Mouse (Mus musculus) neural tube, embryonic 15.5 days (tissue): ENCODE measurements around the gene Sco2. TPM values are rescaled to one million over a fixed set of nuclear protein-coding genes. Genes with fewer than 3 reads are reported as not detected.

Source experiments
- ATAC-seq: fragments of 200-750 bp; cut with Nextera tagmentation; 2 replicates; pipeline ENCODE4 v1.8.0; 2017; ENCODE audit warnings: mild to moderate bottlenecking, moderate TSS enrichment, moderate library complexity; ENCODE audit not compliant: low FRiP score
- H3K27ac ChIP-seq: fragments of 300-500 bp; sonication (generic); replicated peaks from 2 replicates; pipeline ENCODE4 v1.5.1; 2015; ENCODE audit warnings: mild to moderate bottlenecking, inconsistent platforms
- H3K27me3 ChIP-seq: fragments of 300-500 bp; sonication (generic); replicated peaks from 2 replicates; pipeline ENCODE4 v1.6.1; 2015; ENCODE audit warnings: inconsistent platforms
- H3K36me3 ChIP-seq: fragments of 300-500 bp; sonication (generic); 2 replicates; pipeline ENCODE4 v1.6.1; 2015; ENCODE audit warnings: inconsistent platforms
- H3K4me1 ChIP-seq: fragments of 300-500 bp; sonication (generic); 2 replicates; pipeline ENCODE4 v1.6.1; 2015; ENCODE audit warnings: inconsistent platforms
- H3K4me2 ChIP-seq: fragments of 300-500 bp; sonication (generic); 2 replicates; pipeline ENCODE4 v1.6.1; 2015; ENCODE audit warnings: inconsistent platforms, mild to moderate bottlenecking, moderate library complexity
- H3K4me3 ChIP-seq: fragments of 300-500 bp; sonication (generic); replicated peaks from 2 replicates; pipeline ENCODE4 v1.5.1; 2015; ENCODE audit warnings: mild to moderate bottlenecking, inconsistent platforms
- H3K9ac ChIP-seq: fragments of 300-500 bp; sonication (generic); replicated peaks from 2 replicates; pipeline ENCODE4 v1.6.1; 2015; ENCODE audit warnings: mild to moderate bottlenecking, inconsistent platforms
- H3K9me3 ChIP-seq: fragments of 300-500 bp; sonication (generic); replicated peaks from 2 replicates; pipeline ENCODE4 v1.6.1; 2016; ENCODE audit warnings: inconsistent platforms
- WGBS: fragments of 180-500 bp; shearing (Covaris S2); methylation state at CpG from one replicate; pipeline ENCODE4 v1.1.7; 2015; ENCODE audit warnings: mixed read lengths; 5-methylcytosine and 5-hydroxymethylcytosine counted together
- polyA plus RNA-seq: library from polyadenylated mRNA; unstranded; fragments of >200 nt; fragmentation: Nextera tagmentation; extraction: Ambion mirVana; gene quantifications from 2 replicates; pipeline ENCODE4 v1.2.1, GENCODE M21; 2015

Gene Sco2
- polyA plus RNA-seq, result 15.6 and 17.9 TPM in 2 replicates

GRCm38 (mm10) chr15:89373762-89374248, at the start of gene Sco2:
Gene Sco2, minus strand, starts transcription at chr15:89373846.
- H3K4me3 ChIP-seq, result peak within 1 kb of the TSS; percentile 80
- H3K4me1 ChIP-seq, result peaks cover 29% of the 10 kb centered on the region
- peak within 1 kb of the TSS; percentile 96 for H3K27ac ChIP-seq
- peak within 1 kb of the TSS; percentile 92 for H3K9ac ChIP-seq
- H3K4me2 ChIP-seq, result peak within 1 kb of the TSS; percentile 75
- peaks cover 30% of the 10 kb centered on the region for H3K27me3 ChIP-seq
- WGBS, result under 1% methylated on average over 42 of the region's 42 CpGs
- H3K9me3 ChIP-seq, result no peaks in the 10 kb centered on the region
- H3K36me3 ChIP-seq, result peaks cover 39% of the 10 kb centered on the region
- peak; percentile 88 for ATAC-seq

- ATAC-seq, result no peak
- H3K9ac ChIP-seq, result no peak overlapping the region
Measured at GRCm38 (mm10) chr15:89421938-89422337, 48.3 kb upstream of the Sco2 start.

GRCm38 (mm10) chr15:89415282-89415681, 41.6 kb upstream of the Sco2 start:
- H3K4me3 ChIP-seq, result no peak overlapping the region
- no peaks in the 10 kb centered on the region for H3K27me3 ChIP-seq
- WGBS, result 90% methylated on average over 8 of the region's 8 CpGs
- H3K9ac ChIP-seq, result no peak overlapping the region
- H3K9me3 ChIP-seq, result no peaks in the 10 kb centered on the region
- H3K36me3 ChIP-seq, result peaks cover 30% of the 10 kb centered on the region
- no peak overlapping the region for H3K27ac ChIP-seq
- H3K4me1 ChIP-seq, result no peaks in the 10 kb centered on the region
- H3K4me2 ChIP-seq, result no peak overlapping the region
- ATAC-seq, result no peak

More at GRCm38 (mm10) chr15:89421938-89422337, 48.3 kb upstream of the Sco2 start:
- Histone ChIP-seq H3K4me1 (no peaks in the 10 kb centered on the region), H3K27ac (no peak overlapping the region), H3K4me2 (no peak overlapping the region), H3K36me3 (peaks cover 56% of the 10 kb centered on the region), H3K27me3 (no peaks in the 10 kb centered on the region), H3K4me3 (no peak overlapping the region), H3K9me3 (no peaks in the 10 kb centered on the region)
- 90% methylated on average over 9 of the region's 9 CpGs for WGBS

GRCm38 (mm10) chr15:89410118-89410517, 36.5 kb upstream of the Sco2 start, which contains the start of gene Syce3:
Gene Syce3, minus strand, starts transcription at chr15:89410503.
- no peak for ATAC-seq
- Histone ChIP-seq H3K4me2 (no peak within 1 kb of the TSS), H3K4me1 (no peaks in the 10 kb centered on the region), H3K9ac (no peak within 1 kb of the TSS), H3K27me3 (no peaks in the 10 kb centered on the region), H3K9me3 (peaks cover 6% of the 10 kb centered on the region; the same call in 1 of the 2 replicates), H3K4me3 (no peak within 1 kb of the TSS), H3K27ac (no peak within 1 kb of the TSS), H3K36me3 (no peaks in the 10 kb centered on the region; the same call in 1 of the 2 replicates)
- 86% methylated on average over 24 of the region's 24 CpGs for WGBS

- H3K4me1 ChIP-seq, result no peaks in the 10 kb centered on the region
- H3K9ac ChIP-seq, result no peak overlapping the region
- H3K27ac ChIP-seq, result no peak overlapping the region
- ATAC-seq, result no peak
- H3K27me3 ChIP-seq, result no peaks in the 10 kb centered on the region
- no peak overlapping the region for H3K4me3 ChIP-seq
- H3K36me3 ChIP-seq, result no peaks in the 10 kb centered on the region; the same call in 1 of the 2 replicates
- H3K4me2 ChIP-seq, result no peak overlapping the region
- peaks cover 6% of the 10 kb centered on the region; the same call in 1 of the 2 replicates for H3K9me3 ChIP-seq
Measured at GRCm38 (mm10) chr15:89406691-89407090, 33.0 kb upstream of the Sco2 start.

- 87% methylated on average over 10 of the region's 10 CpGs for WGBS
- no peak overlapping the region for H3K27ac ChIP-seq
Measured at GRCm38 (mm10) chr15:89404831-89405623, 31.4 kb upstream of the Sco2 start.

GRCm38 (mm10) chr15:89402471-89402870, 28.8 kb upstream of the Sco2 start:
- Histone ChIP-seq H3K4me1 (no peaks in the 10 kb centered on the region), H3K4me3 (no peak overlapping the region), H3K9me3 (no peaks in the 10 kb centered on the region), H3K4me2 (no peak overlapping the region), H3K27me3 (no peaks in the 10 kb centered on the region), H3K27ac (no peak overlapping the region), H3K9ac (no peak overlapping the region), H3K36me3 (no peaks in the 10 kb centered on the region)
- 93% methylated on average over 1 of the region's 1 CpGs for WGBS
- ATAC-seq, result no peak

More at GRCm38 (mm10) chr15:89404831-89405623, 31.4 kb upstream of the Sco2 start:
- H3K27me3 ChIP-seq, result no peaks in the 10 kb centered on the region
- H3K36me3 ChIP-seq, result no peaks in the 10 kb centered on the region; the same call in 1 of the 2 replicates
- H3K4me2 ChIP-seq, result no peak overlapping the region
- H3K9me3 ChIP-seq, result peaks cover 6% of the 10 kb centered on the region; the same call in 1 of the 2 replicates
- H3K4me1 ChIP-seq, result no peaks in the 10 kb centered on the region
- no peak overlapping the region for H3K9ac ChIP-seq
- no peak overlapping the region for H3K4me3 ChIP-seq
- ATAC-seq, result no peak

GRCm38 (mm10) chr15:89399716-89400115, 26.1 kb upstream of the Sco2 start:
- H3K4me3 ChIP-seq, result no peak overlapping the region
- H3K4me2 ChIP-seq, result no peak overlapping the region
- 67% methylated on average over 1 of the region's 1 CpGs for WGBS
- H3K36me3 ChIP-seq, result no peaks in the 10 kb centered on the region
- no peaks in the 10 kb centered on the region for H3K4me1 ChIP-seq
- no peaks in the 10 kb centered on the region for H3K9me3 ChIP-seq
- no peaks in the 10 kb centered on the region for H3K27me3 ChIP-seq
- H3K9ac ChIP-seq, result no peak overlapping the region
- H3K27ac ChIP-seq, result no peak overlapping the region
- ATAC-seq, result no peak

GRCm38 (mm10) chr15:89398146-89398545, 24.5 kb upstream of the Sco2 start:
- WGBS, result 63% methylated on average over 2 of the region's 2 CpGs
- Histone ChIP-seq H3K4me1 (no peaks in the 10 kb centered on the region), H3K27ac (no peak overlapping the region), H3K9me3 (no peaks in the 10 kb centered on the region), H3K9ac (no peak overlapping the region), H3K36me3 (no peaks in the 10 kb centered on the region), H3K27me3 (no peaks in the 10 kb centered on the region), H3K4me3 (no peak overlapping the region), H3K4me2 (no peak overlapping the region)
- ATAC-seq, result no peak

GRCm38 (mm10) chr15:89396883-89397282, 23.2 kb upstream of the Sco2 start:
- Histone ChIP-seq H3K4me1 (no peaks in the 10 kb centered on the region), H3K27ac (no peak overlapping the region), H3K36me3 (no peaks in the 10 kb centered on the region), H3K4me2 (no peak overlapping the region), H3K9me3 (no peaks in the 10 kb centered on the region), H3K4me3 (no peak overlapping the region), H3K9ac (no peak overlapping the region), H3K27me3 (no peaks in the 10 kb centered on the region)
- 89% methylated on average over 4 of the region's 4 CpGs for WGBS
- ATAC-seq, result no peak

GRCm38 (mm10) chr15:89390081-89390480, 16.4 kb upstream of the Sco2 start:
- no peak for ATAC-seq
- H3K4me1 ChIP-seq, result no peaks in the 10 kb centered on the region
- no peaks in the 10 kb centered on the region for H3K27me3 ChIP-seq
- no peak overlapping the region for H3K4me2 ChIP-seq
- H3K4me3 ChIP-seq, result no peak overlapping the region
- no peak overlapping the region for H3K27ac ChIP-seq
- no peaks in the 10 kb centered on the region for H3K36me3 ChIP-seq
- no peak overlapping the region for H3K9ac ChIP-seq
- WGBS, result 93% methylated on average over 10 of the region's 10 CpGs
- H3K9me3 ChIP-seq, result no peaks in the 10 kb centered on the region

GRCm38 (mm10) chr15:89387127-89387526, 13.5 kb upstream of the Sco2 start:
- Histone ChIP-seq H3K27me3 (no peaks in the 10 kb centered on the region; the same call in none of the 2 replicates), H3K9ac (no peak overlapping the region), H3K4me2 (no peak overlapping the region), H3K36me3 (no peaks in the 10 kb centered on the region), H3K9me3 (no peaks in the 10 kb centered on the region), H3K27ac (no peak overlapping the region), H3K4me3 (no peak overlapping the region), H3K4me1 (no peaks in the 10 kb centered on the region)
- 54% methylated on average over 12 of the region's 12 CpGs for WGBS
- ATAC-seq, result no peak
